Mouse (Mus musculus) brown adipose tissue, adult 24 weeks (tissue): ENCODE data around the gene St6galnac3. TPM values are rescaled to one million over a fixed set of nuclear protein-coding genes. Genes with fewer than 3 reads are reported as not detected.

Source experiments
- H3K27ac ChIP-seq: fragments of 200-500 bp; replicated peaks from 2 replicates; pipeline ENCODE4 v1.5.1; 2012; ENCODE audit warnings: low read depth, mild to moderate bottlenecking, low read length
- H3K4me1 ChIP-seq: fragments of 200-500 bp; 2 replicates; pipeline ENCODE4 v1.6.1; 2012; ENCODE audit warnings: low read length, mixed read lengths; ENCODE audit not compliant: control insufficient read depth, insufficient read depth, insufficient read length
- H3K4me3 ChIP-seq: fragments of 200-500 bp; 2 replicates; pipeline ENCODE4 v1.5.1; 2012; ENCODE audit warnings: low read depth, mild to moderate bottlenecking, low read length, moderate library complexity; ENCODE audit not compliant: insufficient read depth
- polyA plus RNA-seq: library from polyadenylated mRNA; stranded (reverse); fragments of >200 nt; gene quantifications from 2 replicates; pipeline ENCODE4 v1.2.4, GENCODE M21; 2012; ENCODE audit not compliant: missing spikeins, insufficient read depth, insufficient read length

The St6galnac3 gene
- polyA plus RNA-seq, 1 experiment, result 4.4 TPM

GRCm38 (mm10) chr3:153719256-153719970 is 5.6 kb downstream of the St6galnac3 start:
- Histone ChIP-seq H3K4me1 (no peaks in the 10 kb centered on the region), H3K4me3 (no peak overlapping the region), H3K27ac (no peak overlapping the region)

GRCm38 (mm10) chr3:153718724-153719123 is 6.2 kb downstream of the St6galnac3 start:
- no peak overlapping the region for H3K4me3 ChIP-seq
- H3K27ac ChIP-seq, result no peak overlapping the region
- no peaks in the 10 kb centered on the region for H3K4me1 ChIP-seq

- Histone ChIP-seq H3K4me1 (no peaks in the 10 kb centered on the region), H3K27ac (no peak overlapping the region), H3K4me3 (no peak overlapping the region)
Observed at GRCm38 (mm10) chr3:153717742-153718141, 7.2 kb downstream of the St6galnac3 start.

- no peak overlapping the region for H3K4me3 ChIP-seq
- H3K4me1 ChIP-seq, result no peaks in the 10 kb centered on the region
- H3K27ac ChIP-seq, result no peak overlapping the region
Observed at GRCm38 (mm10) chr3:153715646-153716045, 9.3 kb downstream of the St6galnac3 start.

GRCm38 (mm10) chr3:153710545-153710944 is 14.4 kb downstream of the St6galnac3 start:
- Histone ChIP-seq H3K4me1 (peaks cover 8% of the 10 kb centered on the region), H3K4me3 (no peak overlapping the region), H3K27ac (no peak overlapping the region)

- H3K27ac ChIP-seq, result no peak overlapping the region
- H3K4me1 ChIP-seq, result peaks cover 8% of the 10 kb centered on the region
- no peak overlapping the region for H3K4me3 ChIP-seq
Observed at GRCm38 (mm10) chr3:153707687-153708086, 17.3 kb downstream of the St6galnac3 start.

GRCm38 (mm10) chr3:153706901-153707300 is 18.1 kb downstream of the St6galnac3 start:
- peaks cover 8% of the 10 kb centered on the region for H3K4me1 ChIP-seq
- no peak overlapping the region for H3K4me3 ChIP-seq
- no peak overlapping the region for H3K27ac ChIP-seq

GRCm38 (mm10) chr3:153701752-153702740 is 22.9 kb downstream of the St6galnac3 start:
- H3K4me3 ChIP-seq, result no peak overlapping the region
- H3K27ac ChIP-seq, result no peak overlapping the region
- peaks cover 2% of the 10 kb centered on the region; the same call in 1 of the 2 replicates for H3K4me1 ChIP-seq

- Histone ChIP-seq H3K4me1 (peaks cover 2% of the 10 kb centered on the region; the same call in 1 of the 2 replicates), H3K4me3 (no peak overlapping the region), H3K27ac (no peak overlapping the region)
Observed at GRCm38 (mm10) chr3:153701172-153701571, 23.8 kb downstream of the St6galnac3 start.

- Histone ChIP-seq H3K27ac (no peak overlapping the region), H3K4me3 (no peak overlapping the region), H3K4me1 (peaks cover 2% of the 10 kb centered on the region; the same call in 1 of the 2 replicates)
Observed at GRCm38 (mm10) chr3:153699086-153699485, 25.9 kb downstream of the St6galnac3 start.

GRCm38 (mm10) chr3:153692978-153693377 is 32.0 kb downstream of the St6galnac3 start:
- H3K4me1 ChIP-seq, result peaks cover 11% of the 10 kb centered on the region; the same call in 1 of the 2 replicates
- H3K4me3 ChIP-seq, result no peak overlapping the region
- no peak overlapping the region; the same call in 1 of the 2 replicates for H3K27ac ChIP-seq

- Histone ChIP-seq H3K4me1 (peaks cover 11% of the 10 kb centered on the region; the same call in 1 of the 2 replicates), H3K4me3 (no peak overlapping the region), H3K27ac (0 out of 2 replicates have a peak overlapping the region, but pooled peaks have one; percentile 14)
Observed at GRCm38 (mm10) chr3:153692206-153692813, 32.7 kb downstream of the St6galnac3 start.

- Histone ChIP-seq H3K27ac (no peak overlapping the region), H3K4me1 (peaks cover 11% of the 10 kb centered on the region; the same call in 1 of the 2 replicates), H3K4me3 (no peak overlapping the region)
Observed at GRCm38 (mm10) chr3:153691537-153691936, 33.4 kb downstream of the St6galnac3 start.

GRCm38 (mm10) chr3:153690553-153690952 is 34.4 kb downstream of the St6galnac3 start:
- peaks cover 11% of the 10 kb centered on the region; the same call in 1 of the 2 replicates for H3K4me1 ChIP-seq
- H3K27ac ChIP-seq, result no peak overlapping the region
- no peak overlapping the region for H3K4me3 ChIP-seq
